Mouse (Mus musculus) brain, embryonic 14.5 days (tissue): ENCODE results near the gene Sh3rf3.

ENCODE experiments used
- CTCF ChIP-seq: fragments of 200-500 bp; IDR thresholded peaks from 2 replicates; pipeline ENCODE4 v1.5.1; 2012; ENCODE audit warnings: inconsistent platforms, mild to moderate bottlenecking, moderate library complexity, borderline replicate concordance; ENCODE audit not compliant: insufficient read depth, insufficient read length; ENCODE audit errors: extremely low read depth
- POLR2A ChIP-seq: fragments of 200-500 bp; IDR thresholded peaks from 2 replicates; pipeline ENCODE4 v1.6.1; 2012; ENCODE audit warnings: mild to moderate bottlenecking, inconsistent platforms, borderline replicate concordance; ENCODE audit not compliant: poor library complexity, insufficient read depth, insufficient read length, severe bottlenecking; ENCODE audit errors: extremely low read depth

GRCm38 (mm10) chr10:58932151-58932773, 119.1 kb downstream of the Sh3rf3 start:
- TF ChIP-seq CTCF = no peak
- TF ChIP-seq POLR2A = no peak
